Mouse (Mus musculus) megakaryocyte, embryonic 14.5 days (primary cell): ENCODE measurements around the gene Fig4. TPM values are rescaled to one million over a fixed set of nuclear protein-coding genes. Genes with fewer than 3 reads are reported as not detected.

ENCODE experiments used
- H3K27me3 ChIP-seq: replicated peaks from 2 replicates; pipeline ENCODE3; 2012; ENCODE audit warnings: inconsistent platforms
- H3K36me3 ChIP-seq: replicated peaks from 2 replicates; pipeline ENCODE3; 2012; ENCODE audit warnings: low read length, inconsistent platforms, mixed read lengths
- H3K4me1 ChIP-seq: 2 replicates; pipeline ENCODE4 v1.6.1; 2012; ENCODE audit warnings: inconsistent platforms
- H3K4me3 ChIP-seq: replicated peaks from 2 replicates; pipeline ENCODE3; 2012; ENCODE audit warnings: moderate library complexity, mild to moderate bottlenecking, inconsistent platforms
- H3K9me3 ChIP-seq: 2 replicates; pipeline ENCODE4 v1.6.1; 2012; ENCODE audit warnings: inconsistent platforms
- FLI1 ChIP-seq: IDR thresholded peaks from 2 replicates; pipeline ENCODE4 v1.6.1; 2012; ENCODE audit warnings: low read length, inconsistent platforms, mixed read lengths
- GATA1 ChIP-seq: IDR thresholded peaks from 3 replicates; pipeline ENCODE4 v1.6.1; 2012; ENCODE audit warnings: mixed read lengths, low read length, inconsistent platforms, borderline replicate concordance
- polyA plus RNA-seq: library from polyadenylated mRNA; stranded (reverse); fragments of >175 nt; gene quantifications from 2 replicates; pipeline ENCODE4 v1.2.3, GENCODE M21; 2012; ENCODE audit warnings: low replicate concordance; ENCODE audit not compliant: insufficient read depth

Gene Fig4
- polyA plus RNA-seq, 1 experiment, result 1.5 TPM

DNA sequence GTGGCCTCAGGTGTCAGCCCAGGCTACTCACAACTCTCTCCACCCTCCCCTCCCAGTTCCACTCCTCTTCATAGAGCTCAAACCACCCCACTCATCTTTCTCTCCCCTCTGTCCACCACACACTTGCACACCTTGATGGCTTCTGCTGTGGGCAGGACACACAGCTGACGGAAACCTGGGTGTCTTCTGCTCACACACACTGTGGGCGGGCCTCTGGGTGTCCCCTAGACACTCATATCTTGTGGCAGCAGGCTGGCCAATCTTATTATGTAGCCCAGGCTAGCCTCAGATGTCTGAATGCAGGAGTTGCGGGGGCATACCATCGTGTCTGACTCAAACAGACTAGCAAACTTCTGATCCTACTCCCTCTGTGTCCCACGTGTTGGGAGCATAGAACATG lies 105.3 kb downstream of the Fig4 start:
- TF ChIP-seq FLI1, result no peak
- TF ChIP-seq GATA1, result no peak
- H3K9me3 ChIP-seq, result peaks cover 22% of the 10 kb centered on the region
- H3K4me1 ChIP-seq, result peaks cover 6% of the 10 kb centered on the region; the same call in 1 of the 2 replicates
- no peaks in the 10 kb centered on the region for H3K27me3 ChIP-seq
- peaks cover 3% of the 10 kb centered on the region for H3K36me3 ChIP-seq
- no peak overlapping the region for H3K4me3 ChIP-seq

DNA sequence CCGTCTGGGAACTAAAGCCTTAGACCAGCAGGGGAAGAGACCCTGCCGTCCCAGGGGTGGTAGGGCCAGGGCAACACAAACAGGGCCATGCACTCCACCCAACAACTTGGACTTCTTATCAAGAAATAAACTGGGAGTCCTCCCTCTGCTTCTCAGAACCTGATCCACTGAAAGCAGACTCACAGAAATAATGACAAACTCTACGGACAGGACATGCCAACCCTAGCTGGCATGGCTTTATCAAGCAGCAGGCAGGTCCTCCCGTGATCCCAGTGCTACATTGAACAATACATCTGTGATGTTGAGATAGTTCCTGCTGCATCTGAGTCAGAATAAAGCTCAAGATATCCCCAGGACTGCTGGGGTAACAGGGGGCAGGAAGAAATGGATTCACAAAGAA lies 106.8 kb downstream of the Fig4 start:
- Histone ChIP-seq H3K27me3 (no peaks in the 10 kb centered on the region), H3K4me1 (peaks cover 2% of the 10 kb centered on the region; the same call in 1 of the 2 replicates), H3K4me3 (no peak overlapping the region), H3K36me3 (no peaks in the 10 kb centered on the region), H3K9me3 (peaks cover 19% of the 10 kb centered on the region)
- TF ChIP-seq FLI1, result no peak
- no peak for TF ChIP-seq GATA1

DNA sequence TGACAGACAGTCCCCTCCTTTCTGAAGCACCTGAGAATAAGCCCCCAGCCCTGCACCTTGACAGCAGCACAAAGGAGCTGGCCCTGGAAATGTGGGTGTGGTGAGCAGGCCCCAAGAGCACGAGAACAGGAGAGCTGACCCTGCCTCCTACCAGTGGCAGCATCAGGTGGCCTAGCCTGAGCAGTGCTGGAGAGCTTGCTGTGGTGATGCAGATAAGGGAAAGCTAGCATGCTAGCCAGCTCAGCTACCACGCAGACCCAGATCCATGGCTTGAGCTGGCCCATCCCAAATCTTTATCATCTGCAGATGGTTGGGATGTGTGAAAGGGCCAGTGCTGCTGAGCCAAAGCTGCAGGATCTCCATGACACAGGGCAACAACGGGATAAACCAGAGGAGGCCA lies 113.7 kb downstream of the Fig4 start:
- H3K4me1 ChIP-seq, result no peaks in the 10 kb centered on the region
- H3K4me3 ChIP-seq, result no peak overlapping the region
- no peak for TF ChIP-seq GATA1
- no peak for TF ChIP-seq FLI1
- H3K36me3 ChIP-seq, result peaks cover 16% of the 10 kb centered on the region
- no peaks in the 10 kb centered on the region for H3K9me3 ChIP-seq
- H3K27me3 ChIP-seq, result no peaks in the 10 kb centered on the region

DNA sequence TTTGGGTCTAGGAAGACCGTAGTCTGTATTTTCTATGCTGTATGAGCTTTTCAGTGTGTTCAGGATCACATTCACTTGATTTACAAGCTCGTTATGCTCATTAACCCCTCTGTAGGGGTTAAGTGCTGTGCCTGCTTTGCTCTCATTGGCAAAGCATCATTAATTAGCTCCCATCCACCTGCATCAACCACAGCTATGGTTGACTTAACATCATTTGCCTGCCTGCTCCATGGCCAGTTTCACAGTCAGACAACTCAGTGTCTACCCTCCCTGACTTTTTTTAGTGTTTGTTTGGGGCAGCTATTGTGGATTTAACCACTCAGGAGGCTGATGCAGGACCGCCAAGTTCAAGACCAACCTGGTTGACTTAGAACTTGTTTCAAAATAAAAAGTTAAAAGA lies 119.1 kb downstream of the Fig4 start:
- H3K27me3 ChIP-seq, result peaks cover 2% of the 10 kb centered on the region
- no peak overlapping the region for H3K4me3 ChIP-seq
- H3K36me3 ChIP-seq, result peaks cover 12% of the 10 kb centered on the region
- H3K9me3 ChIP-seq, result no peaks in the 10 kb centered on the region
- TF ChIP-seq GATA1 (no peak), FLI1 (no peak)
- H3K4me1 ChIP-seq, result no peaks in the 10 kb centered on the region

DNA sequence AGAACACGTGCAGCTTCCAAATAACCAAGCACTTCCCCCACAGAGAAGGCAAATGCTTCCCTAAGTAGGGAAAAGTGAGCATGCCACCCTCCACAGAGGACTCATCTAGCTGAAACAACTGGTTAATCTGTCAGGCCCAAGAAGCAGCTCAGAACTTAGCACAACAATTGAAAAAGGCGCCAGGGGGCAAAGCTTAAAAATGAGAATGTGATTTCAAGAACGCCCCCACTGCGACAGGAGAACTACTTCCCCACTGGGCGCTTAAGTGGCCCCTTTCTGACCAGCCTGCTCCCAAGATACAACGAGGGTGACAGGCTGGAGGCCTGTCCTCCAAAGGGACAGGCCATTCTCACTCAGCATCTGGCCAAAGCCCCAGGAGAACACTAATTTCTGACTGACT lies 120.4 kb downstream of the Fig4 start:
- no peaks in the 10 kb centered on the region for H3K9me3 ChIP-seq
- no peaks in the 10 kb centered on the region for H3K4me1 ChIP-seq
- peaks cover 2% of the 10 kb centered on the region for H3K27me3 ChIP-seq
- H3K36me3 ChIP-seq, result peaks cover 3% of the 10 kb centered on the region
- TF ChIP-seq FLI1, result no peak
- TF ChIP-seq GATA1, result no peak
- no peak overlapping the region for H3K4me3 ChIP-seq

DNA sequence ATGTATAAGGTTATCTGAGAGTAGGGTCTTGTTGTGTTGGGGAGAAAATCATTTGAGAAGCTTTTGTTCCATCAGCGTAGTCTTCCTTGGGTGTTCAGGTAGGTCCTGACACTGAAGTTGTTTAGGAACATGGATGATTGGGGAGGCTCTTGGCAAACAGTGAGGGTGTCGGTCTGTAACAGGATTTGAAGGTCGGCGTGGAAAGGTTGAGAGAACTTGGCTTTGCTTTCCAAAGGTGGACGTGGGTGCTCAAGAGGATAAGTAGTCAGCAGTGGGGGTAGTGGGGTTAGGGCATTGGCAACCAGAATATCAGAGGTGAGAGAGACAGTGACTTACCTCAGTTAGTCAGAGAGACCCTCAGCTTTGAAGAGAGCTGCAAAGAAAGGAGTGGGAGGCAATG lies 136.9 kb downstream of the Fig4 start:
- TF ChIP-seq GATA1, result no peak
- TF ChIP-seq FLI1, result no peak
- peaks cover 4% of the 10 kb centered on the region for H3K4me1 ChIP-seq
- H3K36me3 ChIP-seq, result no peaks in the 10 kb centered on the region
- no peaks in the 10 kb centered on the region for H3K27me3 ChIP-seq
- no peak overlapping the region for H3K4me3 ChIP-seq
- H3K9me3 ChIP-seq, result peaks cover 11% of the 10 kb centered on the region

DNA sequence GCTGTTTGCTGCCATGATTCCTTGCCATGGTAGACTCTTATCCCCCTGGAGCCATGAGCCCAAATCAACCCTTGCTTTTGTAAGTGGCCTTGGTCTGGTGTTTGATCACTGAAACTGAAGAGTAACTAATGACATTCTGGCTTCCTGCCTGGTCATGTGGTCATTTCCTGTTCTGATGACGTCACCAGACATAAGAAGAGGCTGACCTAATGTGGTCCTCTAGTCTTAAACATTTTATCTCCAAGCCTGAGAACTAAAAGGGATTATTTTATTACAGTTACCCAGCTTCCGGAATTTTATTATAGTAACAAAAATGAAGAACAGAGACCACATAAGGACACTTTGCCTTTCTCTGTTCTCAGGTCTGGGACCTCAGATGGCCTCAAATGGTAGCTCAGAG lies 140.0 kb downstream of the Fig4 start:
- Histone ChIP-seq H3K36me3 (no peaks in the 10 kb centered on the region), H3K4me1 (peaks cover 4% of the 10 kb centered on the region), H3K27me3 (no peaks in the 10 kb centered on the region), H3K9me3 (peaks cover 11% of the 10 kb centered on the region), H3K4me3 (no peak overlapping the region)
- TF ChIP-seq FLI1, result no peak
- TF ChIP-seq GATA1, result no peak

DNA sequence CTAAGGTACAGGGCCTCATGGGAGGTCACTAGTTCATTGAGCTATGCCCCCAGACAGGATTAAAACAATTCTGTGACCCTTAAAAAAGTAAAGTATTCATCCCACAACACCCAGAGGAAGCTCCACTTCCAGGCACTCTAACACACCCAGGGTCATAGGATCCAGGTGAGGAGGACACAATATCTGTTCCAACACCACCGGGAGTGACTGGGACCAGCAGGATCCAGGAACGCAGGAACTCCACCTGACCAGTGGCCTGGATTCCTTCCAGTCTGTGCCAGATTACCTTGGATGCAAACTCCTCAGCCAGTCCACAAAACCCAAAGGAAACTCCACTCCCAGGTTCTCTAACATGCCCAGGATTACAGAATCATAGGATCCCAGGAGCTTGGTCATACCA lies 145.8 kb downstream of the Fig4 start:
- H3K9me3 ChIP-seq, result no peaks in the 10 kb centered on the region
- H3K4me1 ChIP-seq, result no peaks in the 10 kb centered on the region
- H3K36me3 ChIP-seq, result no peaks in the 10 kb centered on the region
- no peaks in the 10 kb centered on the region for H3K27me3 ChIP-seq
- TF ChIP-seq GATA1 (no peak), FLI1 (no peak)
- H3K4me3 ChIP-seq, result no peak overlapping the region

DNA sequence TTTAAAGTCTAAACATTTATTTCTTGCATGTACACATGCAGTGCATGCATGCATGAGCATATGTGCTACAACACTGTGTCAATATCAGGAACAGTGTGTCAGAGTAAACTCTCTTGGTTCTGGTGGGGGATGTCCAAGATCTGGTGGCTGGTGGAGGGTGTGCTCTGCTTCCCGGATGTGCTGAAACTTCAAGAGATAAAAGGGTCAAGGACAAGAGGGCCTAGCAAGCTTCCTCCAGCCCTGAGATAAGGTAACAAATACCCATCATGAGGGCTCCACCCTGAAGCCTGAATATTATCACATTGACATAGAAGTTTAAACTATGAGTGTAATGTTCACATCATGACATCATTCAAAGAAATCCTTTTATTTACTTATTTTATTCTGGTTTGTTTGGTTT lies 146.4 kb downstream of the Fig4 start:
- Histone ChIP-seq H3K4me1 (no peaks in the 10 kb centered on the region), H3K27me3 (no peaks in the 10 kb centered on the region), H3K9me3 (no peaks in the 10 kb centered on the region), H3K4me3 (no peak overlapping the region), H3K36me3 (no peaks in the 10 kb centered on the region)
- TF ChIP-seq FLI1 (no peak), GATA1 (no peak)

DNA sequence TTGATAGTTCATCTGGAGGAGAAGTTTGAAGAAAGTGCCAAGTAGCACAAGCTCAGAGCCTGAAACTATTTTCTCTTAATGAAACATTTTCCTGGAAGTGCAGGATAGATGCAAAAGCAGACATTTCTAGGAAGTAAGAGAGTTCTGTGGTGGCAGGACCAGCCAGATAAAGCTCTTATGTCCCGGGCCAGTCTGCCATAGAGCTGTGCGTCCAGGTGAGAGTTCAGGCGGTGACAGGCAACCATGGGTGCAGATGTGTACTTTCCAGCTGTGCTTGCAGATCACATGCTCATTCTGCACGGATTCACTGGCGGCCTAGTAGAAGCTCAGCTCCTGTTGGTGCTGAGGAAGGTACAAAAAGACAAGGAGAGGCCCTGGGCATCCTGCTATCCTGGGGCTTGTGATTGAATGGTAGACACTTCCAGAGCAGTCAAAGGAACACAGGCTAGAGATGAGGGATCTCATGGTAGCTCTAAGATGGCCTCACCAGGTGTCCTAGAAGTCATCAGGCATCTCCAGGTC lies 149.8 kb downstream of the Fig4 start:
- Histone ChIP-seq H3K9me3 (no peaks in the 10 kb centered on the region), H3K36me3 (no peaks in the 10 kb centered on the region), H3K4me1 (no peaks in the 10 kb centered on the region), H3K4me3 (no peak overlapping the region), H3K27me3 (peaks cover 4% of the 10 kb centered on the region)
- TF ChIP-seq FLI1 (no peak), GATA1 (no peak)

DNA sequence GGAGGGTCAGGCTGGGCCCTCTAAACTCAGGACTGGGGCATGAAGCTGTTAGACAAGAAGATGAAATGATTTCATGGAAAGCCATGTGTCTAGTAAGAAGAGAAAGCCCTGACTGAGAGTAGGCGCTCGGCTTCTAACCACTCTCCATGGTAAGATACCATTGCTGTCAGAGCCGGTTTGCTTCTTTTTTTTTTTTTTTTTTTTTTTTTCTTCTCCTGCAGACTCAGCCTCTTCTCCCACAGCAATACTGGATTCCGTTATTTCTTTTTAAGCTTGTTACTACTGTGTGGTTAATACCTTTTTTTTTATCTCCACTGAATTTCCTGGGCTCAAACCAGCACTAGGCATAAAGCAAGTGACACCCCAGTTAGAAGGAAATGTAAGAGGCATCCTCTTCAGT lies 151.2 kb downstream of the Fig4 start:
- Histone ChIP-seq H3K36me3 (no peaks in the 10 kb centered on the region), H3K9me3 (no peaks in the 10 kb centered on the region), H3K27me3 (peaks cover 5% of the 10 kb centered on the region), H3K4me1 (no peaks in the 10 kb centered on the region), H3K4me3 (no peak overlapping the region)
- TF ChIP-seq GATA1, result no peak
- TF ChIP-seq FLI1, result no peak
